Mouse (Mus musculus): Measurements from ENCODE around the gene Ltv1.

The Ltv1 gene

GRCm38 (mm10) chr10:13192731-13193351, at the start of gene Ltv1:
Ltv1 (minus strand) TSS chr10:13193168.
- peak; percentile 94 to 96 for DNase-seq (ENCODE audit: low spot score in 2 of 2)

DNA sequence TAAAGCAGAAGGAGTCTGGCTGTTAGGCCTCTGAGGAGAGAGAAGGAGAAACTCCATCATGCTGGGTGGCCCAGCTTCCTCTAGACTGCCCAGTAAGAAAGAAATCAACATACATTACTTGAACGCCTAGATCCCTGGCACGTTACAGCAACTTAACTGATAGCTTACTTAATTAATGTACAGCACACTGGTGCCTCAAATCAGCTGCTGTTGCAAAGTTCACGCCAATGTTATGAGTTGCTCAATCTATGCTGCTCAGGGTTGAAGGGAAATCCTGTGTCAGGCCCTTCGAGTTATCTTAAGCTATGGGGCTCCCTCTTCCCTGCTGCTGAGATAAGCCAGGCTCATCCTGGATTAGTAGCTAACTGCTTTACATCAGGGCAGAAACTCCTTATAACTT, 47.5 kb upstream of the Ltv1 start:
- no peak for DNase-seq (ENCODE audit: low spot score in 2 of 2)

- DNase-seq (ENCODE audit: low spot score in 2 of 2): no peak
Measured at GRCm38 (mm10) chr10:13238188-13238587, 45.2 kb upstream of the Ltv1 start.

- DNase-seq (ENCODE audit: low spot score in 2 of 2): no peak
Measured at GRCm38 (mm10) chr10:13236866-13237265, 43.9 kb upstream of the Ltv1 start.

- no peak for DNase-seq (ENCODE audit: low spot score in 2 of 2)
Measured at GRCm38 (mm10) chr10:13234503-13234902, 41.5 kb upstream of the Ltv1 start.

GRCm38 (mm10) chr10:13233941-13234340, 41.0 kb upstream of the Ltv1 start:
- DNase-seq (ENCODE audit: low spot score in 2 of 2): no peak

GRCm38 (mm10) chr10:13233143-13233622, 40.2 kb upstream of the Ltv1 start:
- no peak for DNase-seq (ENCODE audit: low spot score in 2 of 2)

DNA sequence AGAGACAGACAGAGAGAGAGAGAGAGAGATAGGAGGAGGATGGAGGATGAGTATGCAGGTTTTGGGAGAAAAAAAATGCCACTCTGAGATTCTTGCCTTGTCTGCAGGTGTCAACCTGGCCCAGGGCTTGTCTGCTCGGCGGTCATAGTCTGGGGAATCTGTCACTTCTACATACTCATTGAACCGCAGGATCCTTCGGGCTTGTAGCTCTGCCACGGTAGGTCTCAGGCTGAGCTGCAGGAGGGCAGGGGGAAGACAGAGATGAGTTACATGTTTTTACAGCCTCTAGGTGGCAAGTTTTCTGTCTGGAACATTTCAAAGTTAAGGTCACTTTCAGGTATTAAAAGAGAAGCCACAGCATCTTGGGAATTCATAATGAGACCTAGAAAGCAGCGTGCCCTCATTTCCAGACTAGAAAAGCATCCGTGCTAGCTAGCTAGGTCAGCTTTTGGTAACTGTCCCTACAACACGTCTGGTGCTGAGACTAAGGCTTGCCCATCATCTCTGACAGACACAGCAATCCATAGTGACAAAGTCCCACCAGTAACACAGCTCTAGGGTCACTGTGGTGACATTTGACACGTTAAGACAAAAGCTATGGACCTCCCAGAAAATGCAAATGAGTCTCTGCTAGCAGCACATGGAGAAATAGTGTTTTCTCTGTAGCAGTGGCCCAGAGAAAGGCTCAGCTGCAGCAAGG, 39.6 kb upstream of the Ltv1 start:
- no peak for DNase-seq (ENCODE audit: low spot score in 2 of 2)

DNA sequence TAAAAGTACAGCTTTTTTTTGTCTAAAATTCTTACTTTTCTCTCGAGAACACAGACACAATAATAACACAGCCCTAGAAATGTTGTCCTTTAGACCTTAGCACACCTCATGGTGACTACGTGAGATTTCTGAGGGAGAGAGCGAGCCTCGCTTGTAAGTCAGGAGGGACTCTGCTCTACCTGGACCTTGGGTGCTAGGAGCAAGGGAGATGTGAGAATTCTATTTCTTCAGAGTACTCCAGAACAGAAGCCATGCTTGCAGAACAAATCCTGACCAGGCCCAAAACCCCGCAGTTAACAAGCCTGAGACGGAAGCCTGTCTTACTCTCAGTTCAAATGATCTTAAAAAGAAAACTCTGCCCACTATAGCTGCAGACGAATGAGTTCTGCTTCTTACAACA, 37.7 kb upstream of the Ltv1 start:
- no peak for DNase-seq (ENCODE audit: low spot score in 2 of 2)

- peak in 1 of 2 experiments; percentile 8 for DNase-seq (ENCODE audit: low spot score in 2 of 2)
Measured at GRCm38 (mm10) chr10:13225377-13226063, 32.6 kb upstream of the Ltv1 start.

- no peak for DNase-seq (ENCODE audit: low spot score in 2 of 2)
Measured at GRCm38 (mm10) chr10:13222135-13222534, 29.2 kb upstream of the Ltv1 start.

- no peak for DNase-seq (ENCODE audit: low spot score in 2 of 2)
Measured at GRCm38 (mm10) chr10:13220061-13220460, 27.1 kb upstream of the Ltv1 start.

GRCm38 (mm10) chr10:13213956-13214355, 21.0 kb upstream of the Ltv1 start:
- DNase-seq (ENCODE audit: low spot score in 2 of 2): no peak

- no peak for DNase-seq (ENCODE audit: low spot score in 2 of 2)
Measured at GRCm38 (mm10) chr10:13212829-13213228, 19.9 kb upstream of the Ltv1 start.

- DNase-seq (ENCODE audit: low spot score in 2 of 2): no peak
Measured at GRCm38 (mm10) chr10:13212326-13212725, 19.4 kb upstream of the Ltv1 start.

DNA sequence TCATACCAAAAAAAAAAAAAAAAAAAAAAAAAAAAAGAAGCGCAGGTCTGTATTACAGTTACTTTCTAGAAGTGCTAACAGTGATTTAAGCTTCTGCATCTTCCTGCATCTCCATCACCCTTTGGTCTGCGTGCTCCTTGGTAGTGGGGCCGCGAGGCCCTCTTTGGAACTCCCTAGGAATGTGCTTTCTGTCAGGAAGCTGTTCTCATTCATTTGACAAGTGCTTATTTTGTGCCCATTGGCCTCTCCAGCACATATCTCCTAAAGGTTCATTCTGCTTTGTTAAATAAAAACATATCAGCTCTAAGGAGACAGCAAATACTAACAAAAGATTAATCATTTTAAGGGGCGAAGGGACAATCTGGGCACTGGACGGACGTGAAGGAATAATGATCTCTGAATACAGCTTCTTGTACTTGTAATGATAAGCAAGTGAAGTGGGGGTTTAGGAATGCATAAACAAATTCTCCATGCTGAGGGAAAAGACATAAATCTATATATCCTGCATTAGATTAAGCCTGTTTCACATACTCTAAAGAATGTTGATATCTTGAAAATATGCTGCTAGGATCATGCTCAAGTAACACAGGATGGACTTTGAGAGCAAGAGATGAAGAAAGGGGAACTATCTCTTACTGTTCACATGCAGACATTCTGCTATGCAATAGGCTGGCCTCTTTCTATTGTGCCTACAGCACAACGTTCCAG, 17.1 kb upstream of the Ltv1 start:
- DNase-seq (ENCODE audit: low spot score in 2 of 2): no peak

DNA sequence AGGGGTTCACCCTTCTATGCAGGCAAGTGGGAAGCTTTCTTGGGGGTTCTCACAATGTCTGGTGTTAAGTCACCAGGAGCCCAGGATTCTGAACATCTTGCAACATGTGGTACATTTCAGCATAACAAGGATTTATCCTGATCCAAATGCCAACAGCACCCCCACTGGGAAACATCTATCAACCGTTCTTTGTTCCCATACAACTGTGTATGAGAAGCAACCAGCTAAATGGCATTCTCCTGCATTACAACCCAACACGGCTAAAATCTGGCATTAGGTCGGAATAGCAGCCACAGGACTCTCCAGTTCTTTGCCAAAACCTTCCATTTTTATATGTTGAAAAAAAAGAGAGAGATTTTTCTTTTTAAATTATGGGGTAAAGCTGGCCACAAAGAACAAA, 16.5 kb upstream of the Ltv1 start:
- no peak for DNase-seq (ENCODE audit: low spot score in 2 of 2)

- DNase-seq (ENCODE audit: low spot score in 2 of 2): no peak
Measured at GRCm38 (mm10) chr10:13209061-13209460, 16.1 kb upstream of the Ltv1 start.

DNA sequence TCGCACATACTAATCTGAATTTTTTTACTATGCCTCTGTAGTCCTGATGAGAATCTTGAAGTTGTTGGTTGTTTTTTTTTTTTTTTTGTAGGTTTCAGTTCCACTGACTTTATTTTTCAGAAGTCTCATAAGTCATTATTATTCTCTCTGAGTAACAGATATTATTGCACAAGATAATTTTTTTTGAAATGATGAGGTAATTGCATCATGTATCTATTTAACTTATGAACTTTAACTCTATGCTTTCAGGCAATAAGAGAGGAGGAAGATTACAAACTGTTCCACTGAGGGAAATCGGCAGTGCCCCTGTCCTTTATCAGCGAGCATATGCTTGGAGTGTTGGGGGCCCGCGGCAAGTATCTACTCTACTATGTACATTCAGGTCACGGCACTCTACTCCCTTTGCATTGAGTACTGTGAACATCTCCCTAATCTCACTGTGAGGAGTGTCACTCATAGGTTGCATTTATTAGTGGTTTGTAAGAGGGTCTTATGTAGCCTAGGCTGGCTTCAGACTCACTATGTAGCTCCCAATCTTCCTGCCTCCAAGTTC, 8.8 kb upstream of the Ltv1 start:
- DNase-seq (ENCODE audit: low spot score in 2 of 2): no peak

DNA sequence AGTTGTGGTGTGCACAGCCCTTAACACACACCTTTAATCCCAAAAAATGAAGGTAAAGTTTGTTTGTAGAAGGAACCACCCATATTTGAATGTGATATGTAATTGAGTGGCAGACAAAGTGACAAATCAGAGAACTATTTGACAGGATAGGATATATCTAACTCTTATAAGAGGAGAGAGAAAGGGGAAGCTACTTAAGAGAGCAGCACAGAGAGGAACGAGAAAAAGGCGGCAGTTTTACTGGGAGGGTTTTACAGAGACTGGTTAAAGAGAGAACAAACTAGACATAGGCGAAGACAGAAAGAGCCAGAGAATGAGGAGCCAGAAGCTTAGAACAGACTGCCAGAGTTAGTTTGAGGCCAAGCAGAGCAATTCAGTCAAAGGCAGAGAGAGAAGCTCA, 7.9 kb upstream of the Ltv1 start:
- no peak for DNase-seq (ENCODE audit: low spot score in 2 of 2)

DNA sequence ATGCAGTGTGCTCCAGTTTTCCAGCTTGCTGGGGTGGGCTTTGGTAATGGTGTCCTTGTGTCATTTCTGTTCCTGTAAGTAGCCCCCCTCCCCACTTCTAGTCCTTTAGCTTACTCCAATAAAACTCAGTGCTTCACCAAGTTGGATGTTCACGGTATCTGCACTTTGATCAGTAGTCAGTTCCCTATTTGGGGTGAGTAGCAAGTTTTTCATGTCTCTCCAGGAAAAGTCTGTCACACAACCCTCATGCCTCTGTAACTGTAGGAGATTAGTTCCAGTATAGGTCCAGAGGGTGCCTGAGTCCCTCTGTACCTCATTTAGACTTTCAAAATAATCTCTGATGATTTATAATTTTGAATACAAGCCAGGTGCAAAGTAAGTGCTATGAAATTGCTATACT, 6.3 kb upstream of the Ltv1 start:
- DNase-seq (ENCODE audit: low spot score in 2 of 2): no peak
